Mouse (Mus musculus) MEL (cell line): ENCODE data around the gene Traf5.

Experiments
- CTCF ChIP-seq, 3 experiments: IDR thresholded peaks in 2 of 3; conservative IDR thresholded peaks in 1 of 3; 2 replicates each; pipeline ENCODE4 v1.5.1; 2011 to 2012; ENCODE audit warnings: low read length in 3 of 3, low read depth in 2 of 3, mild to moderate bottlenecking in 2 of 3, improper control_type of control experiment in 1 of 3, inconsistent platforms in 1 of 3, mixed read lengths in 1 of 3, moderate library complexity in 1 of 3; ENCODE audit not compliant: control insufficient read depth in 1 of 3, insufficient read depth in 1 of 3, poor library complexity in 1 of 3, severe bottlenecking in 1 of 3
- GABPA ChIP-seq: IDR thresholded peaks from 2 replicates; pipeline ENCODE4 v1.6.1; 2012; ENCODE audit warnings: low read depth, mild to moderate bottlenecking, inconsistent platforms, low read length, improper control_type of control experiment, moderate library complexity
- NRF1 ChIP-seq: IDR thresholded peaks from 2 replicates; pipeline ENCODE4 v1.6.1; 2014; ENCODE audit warnings: low read depth, mild to moderate bottlenecking, inconsistent platforms, low read length, improper control_type of control experiment, moderate library complexity; ENCODE audit not compliant: poor library complexity, insufficient read depth, severe bottlenecking
- POLR2A ChIP-seq, 2 experiments: IDR thresholded peaks; 2 replicates each; pipeline ENCODE4 v1.6.1; 2011 to 2012; ENCODE audit warnings: low read length in 2 of 2, mild to moderate bottlenecking in 2 of 2, control low read depth in 1 of 2, improper control_type of control experiment in 1 of 2, low read depth in 1 of 2, moderate library complexity in 1 of 2; ENCODE audit not compliant: control insufficient read depth in 1 of 2, insufficient read depth in 1 of 2, poor library complexity in 1 of 2
- POLR2AphosphoS2 ChIP-seq: IDR thresholded peaks from 2 replicates; pipeline ENCODE4 v1.6.1; 2011; ENCODE audit warnings: low read length, improper control_type of control experiment
- TAL1 ChIP-seq: IDR thresholded peaks from 2 replicates; pipeline ENCODE4 v1.6.1; 2012; ENCODE audit warnings: mild to moderate bottlenecking, inconsistent platforms, low read length, moderate library complexity, mixed read lengths

- TF ChIP-seq CTCF (IDR thresholded peaks at IDR 0.05 in 2 of 3, conservative IDR thresholded peaks at IDR 0.05 in 1 of 3; ENCODE audit: control insufficient read depth in 1 of 3, insufficient read depth in 1 of 3, low read depth in 2 of 3, low read length in 3 of 3, poor library complexity in 1 of 3, severe bottlenecking in 1 of 3) (no peak), GABPA (no peak), POLR2A (IDR thresholded peaks at IDR 0.05; ENCODE audit: control insufficient read depth in 1 of 2, insufficient read depth in 1 of 2, low read depth in 1 of 2, low read length in 2 of 2, poor library complexity in 1 of 2) (no peak), TAL1 (no peak), NRF1 (no peak), POLR2AphosphoS2 (no peak)
These were observed 100.1 kb downstream of the Traf5 start for GRCm38 (mm10) chr1:191992040-191992780.
